Mouse (Mus musculus): ENCODE results near the gene Acot7.

GRCm38 (mm10) chr4:152176638-152177037 is 1.3 kb upstream of the Acot7 start:
- TF ChIP-seq POLR2A (IDR thresholded peaks at IDR 0.05; ENCODE audit: insufficient read length, low read depth): no peak
- TF ChIP-seq TCF12 (IDR thresholded peaks at IDR 0.05; ENCODE audit: insufficient read depth, poor library complexity, severe bottlenecking): no peak
- no peak for TF ChIP-seq MAX (IDR thresholded peaks at IDR 0.05; ENCODE audit: low read depth)
- no peak for TF ChIP-seq USF1 (IDR thresholded peaks at IDR 0.05; ENCODE audit: low read depth)
- TF ChIP-seq TCF3 (IDR thresholded peaks at IDR 0.05; ENCODE audit: insufficient read length, low read depth): no peak

Data from myocyte (in vitro differentiated cells).